Mouse (Mus musculus): ENCODE results near the gene Camta1. TPM values are rescaled to one million over a fixed set of nuclear protein-coding genes. Genes with fewer than 3 reads are reported as not detected.

Camta1 gene
- polyA plus RNA-seq, 1 experiment from 2014 or later = 140 TPM

- ATAC-seq (replicated peaks; ENCODE audit: low FRiP score) (no peak), DNase-seq (ENCODE audit: low spot score) (no peak)
- 87% methylated on average over 12 of the region's 12 CpGs for WGBS
- no peak overlapping the region for H3K27ac ChIP-seq (ENCODE audit: low read depth, low read length)
- H3K36me3 ChIP-seq (ENCODE audit: control insufficient read depth, insufficient read depth, low read length) = no peaks in the 10 kb centered on the region
- H3K9ac ChIP-seq (ENCODE audit: low read length) = no peak overlapping the region
- no peak overlapping the region for H3K4me2 ChIP-seq (ENCODE audit: low read depth, low read length, severe bottlenecking)
- no peak overlapping the region for H3K4me3 ChIP-seq (ENCODE audit: low read depth, low read length)
- no peaks in the 10 kb centered on the region for H3K27me3 ChIP-seq (ENCODE audit: control insufficient read depth, insufficient read depth, low read length)
- no peaks in the 10 kb centered on the region for H3K9me3 ChIP-seq (ENCODE audit: control insufficient read depth, low read length)
- H3K4me1 ChIP-seq (replicated peaks; ENCODE audit: control insufficient read depth, insufficient read depth, low read length) = no peaks in the 10 kb centered on the region
Measured at GRCm38 (mm10) chr4:151346673-151347072, 515.0 kb downstream of the Camta1 start.

GRCm38 (mm10) chr4:151344811-151345210 lies 516.9 kb downstream of the Camta1 start:
- DNase-seq (ENCODE audit: low spot score) = no peak
- 68% methylated on average over 10 of the region's 10 CpGs for WGBS
- H3K9ac ChIP-seq (ENCODE audit: low read length) = no peak overlapping the region

GRCm38 (mm10) chr4:151339421-151339820 lies 522.3 kb downstream of the Camta1 start:
- no peaks in the 10 kb centered on the region for H3K27me3 ChIP-seq (ENCODE audit: control insufficient read depth, insufficient read depth, low read length)
- H3K4me2 ChIP-seq (ENCODE audit: low read depth, low read length, severe bottlenecking) = no peak overlapping the region
- H3K4me3 ChIP-seq (ENCODE audit: low read depth, low read length) = no peak overlapping the region
- no peaks in the 10 kb centered on the region for H3K9me3 ChIP-seq (ENCODE audit: control insufficient read depth, low read length)
- H3K9ac ChIP-seq (ENCODE audit: low read length) = no peak overlapping the region
- ATAC-seq (replicated peaks; ENCODE audit: low FRiP score) (no peak), DNase-seq (ENCODE audit: low spot score) (no peak)
- H3K27ac ChIP-seq (ENCODE audit: low read depth, low read length) = no peak overlapping the region
- H3K36me3 ChIP-seq (ENCODE audit: control insufficient read depth, insufficient read depth, low read length) = no peaks in the 10 kb centered on the region
- 81% methylated on average over 7 of the region's 7 CpGs for WGBS
- peaks cover 2% of the 10 kb centered on the region; the same call in 1 of the 2 replicates for H3K4me1 ChIP-seq (replicated peaks; ENCODE audit: control insufficient read depth, insufficient read depth, low read length)

More at GRCm38 (mm10) chr4:151344811-151345210, 516.9 kb downstream of the Camta1 start:
- no peaks in the 10 kb centered on the region for H3K27me3 ChIP-seq (ENCODE audit: control insufficient read depth, insufficient read depth, low read length)
- H3K9me3 ChIP-seq (ENCODE audit: control insufficient read depth, low read length) = no peaks in the 10 kb centered on the region
- H3K4me3 ChIP-seq (ENCODE audit: low read depth, low read length) = no peak overlapping the region
- no peak for ATAC-seq (replicated peaks; ENCODE audit: low FRiP score)
- H3K4me2 ChIP-seq (ENCODE audit: low read depth, low read length, severe bottlenecking) = no peak overlapping the region
- H3K36me3 ChIP-seq (ENCODE audit: control insufficient read depth, insufficient read depth, low read length) = no peaks in the 10 kb centered on the region
- no peaks in the 10 kb centered on the region for H3K4me1 ChIP-seq (replicated peaks; ENCODE audit: control insufficient read depth, insufficient read depth, low read length)
- no peak overlapping the region for H3K27ac ChIP-seq (ENCODE audit: low read depth, low read length)

- WGBS = 88% methylated on average over 7 of the region's 7 CpGs
- DNase-seq (ENCODE audit: low spot score) (no peak), ATAC-seq (replicated peaks; ENCODE audit: low FRiP score) (no peak)
- Histone ChIP-seq H3K4me1 (replicated peaks; ENCODE audit: control insufficient read depth, insufficient read depth, low read length) (peaks cover 2% of the 10 kb centered on the region; the same call in 1 of the 2 replicates), H3K9me3 (ENCODE audit: control insufficient read depth, low read length) (no peaks in the 10 kb centered on the region), H3K36me3 (ENCODE audit: control insufficient read depth, insufficient read depth, low read length) (no peaks in the 10 kb centered on the region), H3K9ac (ENCODE audit: low read length) (no peak overlapping the region), H3K27ac (ENCODE audit: low read depth, low read length) (no peak overlapping the region), H3K4me3 (ENCODE audit: low read depth, low read length) (no peak overlapping the region), H3K4me2 (ENCODE audit: low read depth, low read length, severe bottlenecking) (no peak overlapping the region), H3K27me3 (ENCODE audit: control insufficient read depth, insufficient read depth, low read length) (no peaks in the 10 kb centered on the region)
Measured at GRCm38 (mm10) chr4:151338931-151339330, 522.7 kb downstream of the Camta1 start.

- Histone ChIP-seq H3K4me2 (ENCODE audit: low read depth, low read length, severe bottlenecking) (no peak overlapping the region), H3K27me3 (ENCODE audit: control insufficient read depth, insufficient read depth, low read length) (no peaks in the 10 kb centered on the region), H3K36me3 (ENCODE audit: control insufficient read depth, insufficient read depth, low read length) (no peaks in the 10 kb centered on the region), H3K4me3 (ENCODE audit: low read depth, low read length) (no peak overlapping the region), H3K4me1 (replicated peaks; ENCODE audit: control insufficient read depth, insufficient read depth, low read length) (peaks cover 2% of the 10 kb centered on the region; the same call in 1 of the 2 replicates), H3K9ac (ENCODE audit: low read length) (no peak overlapping the region), H3K27ac (ENCODE audit: low read depth, low read length) (no peak overlapping the region), H3K9me3 (ENCODE audit: control insufficient read depth, low read length) (no peaks in the 10 kb centered on the region)
- WGBS = 26% methylated on average over 11 of the region's 11 CpGs
- DNase-seq (ENCODE audit: low spot score) (no peak), ATAC-seq (replicated peaks; ENCODE audit: low FRiP score) (no peak)
Measured at GRCm38 (mm10) chr4:151337543-151337942, 524.1 kb downstream of the Camta1 start.

- Histone ChIP-seq H3K4me3 (ENCODE audit: low read depth, low read length) (no peak overlapping the region), H3K9me3 (ENCODE audit: control insufficient read depth, low read length) (no peaks in the 10 kb centered on the region), H3K4me1 (replicated peaks; ENCODE audit: control insufficient read depth, insufficient read depth, low read length) (peaks cover 2% of the 10 kb centered on the region; the same call in 1 of the 2 replicates), H3K9ac (ENCODE audit: low read length) (no peak overlapping the region), H3K36me3 (ENCODE audit: control insufficient read depth, insufficient read depth, low read length) (no peaks in the 10 kb centered on the region), H3K27me3 (ENCODE audit: control insufficient read depth, insufficient read depth, low read length) (no peaks in the 10 kb centered on the region), H3K4me2 (ENCODE audit: low read depth, low read length, severe bottlenecking) (no peak overlapping the region), H3K27ac (ENCODE audit: low read depth, low read length) (no peak overlapping the region)
- 88% methylated on average over 13 of the region's 13 CpGs for WGBS
- DNase-seq (ENCODE audit: low spot score) = no peak
- ATAC-seq (replicated peaks; ENCODE audit: low FRiP score) = no peak
Measured at GRCm38 (mm10) chr4:151336413-151336812, 525.3 kb downstream of the Camta1 start.

- Histone ChIP-seq H3K9ac (ENCODE audit: low read length) (no peak overlapping the region), H3K27ac (ENCODE audit: low read depth, low read length) (no peak overlapping the region), H3K4me3 (ENCODE audit: low read depth, low read length) (no peak overlapping the region), H3K27me3 (ENCODE audit: control insufficient read depth, insufficient read depth, low read length) (no peaks in the 10 kb centered on the region), H3K4me2 (ENCODE audit: low read depth, low read length, severe bottlenecking) (no peak overlapping the region), H3K36me3 (ENCODE audit: control insufficient read depth, insufficient read depth, low read length) (no peaks in the 10 kb centered on the region), H3K9me3 (ENCODE audit: control insufficient read depth, low read length) (no peaks in the 10 kb centered on the region), H3K4me1 (replicated peaks; ENCODE audit: control insufficient read depth, insufficient read depth, low read length) (peaks cover 2% of the 10 kb centered on the region; the same call in 1 of the 2 replicates)
- 46% methylated on average over 23 of the region's 23 CpGs for WGBS
- ATAC-seq (replicated peaks; ENCODE audit: low FRiP score) (0 out of 2 replicates have a peak, but pooled peaks have one; percentile 30), DNase-seq (ENCODE audit: low spot score) (peak; percentile 83)
Measured at GRCm38 (mm10) chr4:151334951-151335742, 526.5 kb downstream of the Camta1 start.

GRCm38 (mm10) chr4:151332074-151332849 lies 529.4 kb downstream of the Camta1 start:
- no peak for DNase-seq (ENCODE audit: low spot score)
- Histone ChIP-seq H3K36me3 (ENCODE audit: control insufficient read depth, insufficient read depth, low read length) (no peaks in the 10 kb centered on the region), H3K4me2 (ENCODE audit: low read depth, low read length, severe bottlenecking) (no peak overlapping the region), H3K27ac (ENCODE audit: low read depth, low read length) (no peak overlapping the region), H3K9ac (ENCODE audit: low read length) (no peak overlapping the region), H3K4me1 (replicated peaks; ENCODE audit: control insufficient read depth, insufficient read depth, low read length) (no peaks in the 10 kb centered on the region; the same call in 1 of the 2 replicates), H3K9me3 (ENCODE audit: control insufficient read depth, low read length) (no peaks in the 10 kb centered on the region), H3K27me3 (ENCODE audit: control insufficient read depth, insufficient read depth, low read length) (no peaks in the 10 kb centered on the region), H3K4me3 (ENCODE audit: low read depth, low read length) (no peak overlapping the region)
- no peak for ATAC-seq (replicated peaks; ENCODE audit: low FRiP score)
- WGBS = 75% methylated on average over 19 of the region's 19 CpGs

All from forebrain, embryonic 11.5 days (tissue).